Mouse (Mus musculus): ENCODE measurements around the gene Sf3a1.
A peak's percentile ranks its signal among the peaks of the same experiment; 100 is the strongest.
"Not testable (repeated sequence)": the region's sequence is repeated elsewhere in the genome, so short reads cannot be mapped to it uniquely, and the experiment has no call there.

Sf3a1 gene

DNA sequence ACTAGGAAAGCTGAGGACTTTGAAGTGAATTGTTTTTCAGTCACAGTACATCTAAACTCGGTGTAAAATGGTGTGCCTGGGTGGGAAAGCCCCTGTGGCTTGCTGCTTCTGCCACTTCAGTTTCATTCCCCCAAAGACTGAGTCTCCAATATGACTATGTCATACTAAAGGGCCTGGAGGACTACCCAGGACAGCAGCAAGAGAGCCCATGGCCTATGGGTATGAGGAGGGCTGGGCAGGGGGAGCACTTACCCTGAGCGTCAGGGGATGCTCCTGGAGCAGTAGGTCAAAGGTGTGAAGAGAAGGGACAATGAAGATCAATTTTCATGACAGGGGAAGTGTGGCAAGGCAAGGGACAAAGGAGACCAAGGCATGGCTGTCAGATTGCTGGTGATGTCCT lies 21.2 kb upstream of the Sf3a1 start:
- no peak for DNase-seq

DNA sequence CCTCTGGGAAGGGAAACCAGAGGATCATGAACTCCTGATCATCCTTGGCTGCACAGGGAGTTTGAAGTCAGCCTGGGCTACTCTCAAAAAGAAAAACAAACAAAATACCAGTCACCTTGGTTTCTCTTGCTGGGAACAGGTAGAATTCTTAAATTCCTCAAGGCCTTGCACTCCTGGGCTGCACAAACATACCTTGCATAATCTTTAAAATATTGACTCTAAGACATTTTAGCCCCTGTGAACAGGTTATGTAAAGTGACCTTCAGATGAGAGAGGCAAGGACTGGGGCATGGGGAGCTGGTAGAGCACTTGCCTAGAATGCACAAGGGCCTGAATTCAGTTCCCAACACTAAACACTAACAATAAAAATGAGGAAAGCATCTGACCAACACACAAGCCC lies 18.6 kb upstream of the Sf3a1 start:
- no peak for DNase-seq

DNA sequence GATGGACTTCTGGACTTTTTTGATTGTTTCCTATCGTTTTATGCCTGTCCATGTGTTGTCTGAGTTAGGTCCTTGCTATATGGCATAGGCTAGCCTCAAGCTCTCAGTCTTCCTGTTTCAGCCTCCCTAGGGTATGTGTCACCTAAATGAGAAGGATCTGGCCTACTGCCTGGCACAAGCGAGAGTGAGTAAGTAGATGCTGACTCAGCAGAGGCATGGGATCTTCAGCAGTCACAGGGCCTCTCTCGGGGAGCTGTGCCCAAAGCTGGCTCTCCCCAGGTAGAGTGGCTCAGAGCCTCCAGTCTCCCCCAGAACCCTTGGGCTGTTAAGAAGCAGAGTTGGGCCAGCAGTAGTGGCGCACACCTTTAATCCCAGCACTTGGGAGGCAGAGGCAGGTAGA lies 17.8 kb upstream of the Sf3a1 start:
- no peak for DNase-seq

DNA sequence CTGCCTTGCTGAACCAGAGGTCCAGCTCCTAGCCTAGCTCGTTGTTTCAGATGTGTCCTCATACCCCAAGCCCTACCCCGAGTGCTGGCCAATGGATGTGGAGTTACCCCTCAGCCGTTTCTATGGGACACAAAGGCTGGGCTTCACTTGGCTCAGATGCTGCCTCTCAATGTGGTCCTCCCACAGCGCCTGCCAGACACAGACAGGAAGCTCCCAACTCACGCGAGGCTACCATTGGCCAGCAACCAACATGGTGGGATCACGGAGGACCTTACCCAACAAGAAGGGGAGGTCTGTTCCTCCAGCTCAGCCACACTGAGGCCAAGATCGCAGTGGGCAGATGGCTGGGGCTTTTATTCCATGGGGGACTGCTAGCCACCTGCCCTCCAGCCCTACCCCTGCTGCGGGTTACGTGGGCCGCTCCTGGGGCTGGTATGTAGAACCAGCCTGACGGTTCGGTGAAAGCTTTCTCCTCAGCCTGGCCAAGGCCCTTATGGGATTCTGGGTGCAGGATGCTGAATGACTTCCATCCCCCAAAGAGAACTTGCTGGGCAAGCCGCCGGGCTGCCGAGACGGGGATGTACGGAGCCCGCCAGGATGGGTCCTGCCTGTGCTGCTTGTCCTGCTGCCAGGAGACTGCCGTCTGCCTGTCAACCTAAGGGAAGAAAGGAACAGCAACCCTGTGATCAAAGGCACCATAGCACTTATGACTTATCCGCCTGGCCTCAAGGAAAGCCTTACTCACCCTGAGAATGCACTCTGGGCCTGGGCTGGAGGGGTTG lies 16.7 kb upstream of the Sf3a1 start:
- no peak for DNase-seq

- DNase-seq: no peak
Measured at GRCm38 (mm10) chr11:4146381-4146780, 13.8 kb upstream of the Sf3a1 start.

DNA sequence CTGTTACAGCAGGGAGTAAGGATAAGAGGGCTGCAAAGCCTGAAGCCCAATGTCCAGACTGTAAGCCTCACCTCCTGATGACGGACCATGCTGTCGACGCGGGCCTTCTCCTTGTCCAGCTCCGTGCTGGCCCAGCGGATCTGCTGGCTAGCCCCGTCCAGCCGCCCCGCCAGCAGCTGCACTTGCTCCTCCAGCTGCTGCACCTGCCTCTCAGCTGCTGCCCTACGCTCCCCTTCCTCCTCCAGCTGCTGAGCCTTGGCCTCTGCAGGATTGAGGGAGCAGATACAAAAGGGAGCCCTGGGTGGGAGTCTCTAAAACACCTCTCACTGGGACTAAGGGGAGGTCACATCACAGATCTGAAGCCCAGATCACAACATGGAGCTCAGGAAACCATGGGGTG lies 13.1 kb upstream of the Sf3a1 start:
- no peak for DNase-seq

DNA sequence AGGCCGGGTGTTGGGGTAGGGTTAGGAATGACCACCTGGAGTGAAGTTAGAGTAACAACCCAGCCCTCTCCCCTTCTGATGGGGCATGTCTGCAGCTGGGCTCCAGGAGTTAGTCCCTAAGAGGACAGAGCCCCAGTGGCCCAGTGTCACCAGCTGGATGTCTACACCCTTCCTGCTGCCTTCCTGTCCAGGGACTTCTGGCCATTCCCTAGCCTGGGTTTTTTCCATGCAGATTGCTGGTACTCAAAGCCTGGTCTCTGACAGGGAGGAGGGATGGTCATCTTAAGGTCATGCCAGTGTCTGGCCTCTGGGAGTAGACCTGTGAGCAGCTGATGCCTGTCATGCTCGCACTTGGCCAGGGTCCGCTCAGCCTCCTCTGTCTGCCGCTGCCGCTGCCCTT lies 12.0 kb upstream of the Sf3a1 start:
- DNase-seq: no peak

- DNase-seq: no peak
Measured at GRCm38 (mm10) chr11:4148536-4149156, 11.5 kb upstream of the Sf3a1 start.

DNA sequence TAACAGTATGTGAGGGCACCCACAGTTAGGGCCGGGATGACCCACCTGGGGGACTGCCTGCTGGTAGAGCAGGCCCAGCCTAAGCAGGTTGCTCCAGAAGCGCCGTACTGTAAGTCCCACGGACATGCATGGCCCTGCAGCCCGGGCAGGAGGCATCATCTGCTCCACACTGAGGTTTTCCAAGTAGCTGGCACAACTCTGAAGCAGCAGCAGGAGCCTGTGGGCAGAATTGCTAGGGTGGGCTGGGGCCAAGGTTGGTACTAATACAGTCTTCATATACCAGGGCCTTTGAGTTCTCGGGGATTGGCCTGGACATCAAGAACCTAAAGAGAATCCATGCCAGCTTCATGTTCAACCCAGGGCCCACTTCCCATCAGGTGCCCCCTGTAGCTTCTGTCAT lies 10.3 kb upstream of the Sf3a1 start:
- DNase-seq: no peak

GRCm38 (mm10) chr11:4153694-4154093 lies 6.5 kb upstream of the Sf3a1 start:
- no peak for DNase-seq

GRCm38 (mm10) chr11:4155641-4156040 lies 4.5 kb upstream of the Sf3a1 start:
- DNase-seq: no peak

DNA sequence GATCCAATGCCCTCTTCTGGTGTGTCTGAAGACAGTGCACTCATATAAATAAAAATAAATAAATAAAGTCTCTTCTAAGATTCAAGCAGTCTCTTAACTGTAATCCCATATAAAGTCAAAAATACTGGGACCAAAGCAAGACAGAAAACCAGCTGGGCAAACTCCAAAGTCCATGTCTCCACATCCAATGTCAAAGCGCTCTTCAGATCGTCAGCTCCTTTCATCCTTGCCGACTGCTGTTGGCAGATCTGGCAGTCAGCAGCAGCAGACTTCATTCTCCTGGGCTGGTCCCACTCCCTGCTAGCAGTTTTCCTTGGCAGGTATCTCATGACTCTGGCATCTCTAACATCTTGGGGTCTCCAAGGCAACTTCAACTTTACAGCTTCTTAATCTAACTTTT lies 1.5 kb upstream of the Sf3a1 start:
- DNase-seq: no peak

DNA sequence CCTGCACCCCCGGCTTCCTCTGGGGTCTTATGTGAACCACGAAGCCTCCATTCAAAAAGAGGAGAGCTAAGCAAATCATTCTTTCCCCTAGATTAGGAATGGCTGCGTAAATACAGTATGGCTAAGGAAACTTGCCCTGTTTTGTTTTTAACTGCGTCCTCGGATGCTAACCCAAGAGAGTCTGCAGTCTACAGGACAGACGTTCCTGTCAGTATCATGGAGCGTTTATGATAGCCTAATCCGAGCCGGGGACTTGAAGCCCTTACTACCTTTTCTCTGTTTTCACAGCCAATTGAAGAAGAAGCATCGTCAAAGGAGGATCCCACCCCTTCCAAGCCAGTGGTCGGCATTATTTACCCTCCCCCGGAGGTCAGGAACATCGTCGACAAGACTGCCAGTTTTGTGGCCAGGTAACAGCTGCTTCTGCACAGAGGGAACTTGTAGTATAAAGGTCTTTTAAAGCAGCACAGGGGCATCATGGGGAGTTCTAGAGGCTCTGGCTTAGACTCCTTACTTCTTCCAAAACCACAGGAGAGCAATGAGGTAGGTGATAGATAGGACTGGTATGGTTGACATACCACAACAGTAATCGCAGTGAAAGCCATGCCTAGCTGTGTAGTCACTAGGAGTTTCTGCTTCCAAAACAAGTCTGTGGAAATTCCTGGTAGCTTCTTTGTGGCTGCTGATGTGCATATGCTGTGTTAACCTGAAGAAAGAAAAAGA lies 769 bp downstream of the Sf3a1 start:
- no peak for DNase-seq

- no peak for DNase-seq
Measured at GRCm38 (mm10) chr11:4164701-4165100, 4.6 kb downstream of the Sf3a1 start.

- DNase-seq: no peak
Measured at GRCm38 (mm10) chr11:4166467-4167090, 6.4 kb downstream of the Sf3a1 start.

- no peak for DNase-seq
Measured at GRCm38 (mm10) chr11:4174586-4174985, 14.4 kb downstream of the Sf3a1 start.

DNA sequence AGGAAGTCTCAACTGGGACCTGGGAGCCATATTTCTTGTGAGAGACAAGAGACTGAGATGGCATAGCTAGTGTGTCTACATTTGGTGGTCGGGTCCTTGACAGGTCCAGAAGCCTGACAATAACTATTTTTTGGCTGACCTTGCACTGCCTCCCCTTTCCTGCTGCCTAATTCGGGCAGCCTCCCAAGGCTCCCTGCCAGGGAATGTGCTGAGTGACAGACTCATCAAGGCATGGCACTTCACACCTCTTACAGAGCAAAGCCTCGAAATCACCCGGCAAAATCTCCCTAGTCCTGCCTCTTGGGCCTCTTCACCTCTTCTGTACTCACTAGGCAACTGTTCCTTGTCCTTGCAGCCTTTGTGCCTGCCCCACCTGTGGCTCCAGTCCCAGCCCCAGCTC lies 17.6 kb downstream of the Sf3a1 start:
- DNase-seq: no peak

DNA sequence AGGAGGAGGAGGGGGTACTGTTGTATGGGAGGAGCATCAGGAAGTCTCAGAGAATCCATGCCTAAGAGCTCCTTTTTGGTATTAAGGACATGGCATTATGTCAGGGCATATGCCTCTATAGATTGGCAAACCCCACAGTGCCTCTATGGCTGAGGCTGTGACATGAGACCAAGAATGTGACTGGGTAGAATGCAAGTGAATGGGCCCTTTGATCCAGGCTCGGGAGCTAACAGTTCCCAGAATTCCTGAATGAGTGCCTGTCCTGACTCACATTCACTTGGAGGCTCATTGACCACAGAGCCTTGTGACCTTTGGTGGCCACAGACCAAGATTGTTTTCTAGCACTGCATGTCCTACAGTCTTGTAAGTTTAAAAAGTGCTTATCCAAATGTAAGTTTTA lies 21.9 kb downstream of the Sf3a1 start:
- DNase-seq: no peak

- no peak for DNase-seq
Measured at GRCm38 (mm10) chr11:4183511-4183910, 23.4 kb downstream of the Sf3a1 start.

DNA sequence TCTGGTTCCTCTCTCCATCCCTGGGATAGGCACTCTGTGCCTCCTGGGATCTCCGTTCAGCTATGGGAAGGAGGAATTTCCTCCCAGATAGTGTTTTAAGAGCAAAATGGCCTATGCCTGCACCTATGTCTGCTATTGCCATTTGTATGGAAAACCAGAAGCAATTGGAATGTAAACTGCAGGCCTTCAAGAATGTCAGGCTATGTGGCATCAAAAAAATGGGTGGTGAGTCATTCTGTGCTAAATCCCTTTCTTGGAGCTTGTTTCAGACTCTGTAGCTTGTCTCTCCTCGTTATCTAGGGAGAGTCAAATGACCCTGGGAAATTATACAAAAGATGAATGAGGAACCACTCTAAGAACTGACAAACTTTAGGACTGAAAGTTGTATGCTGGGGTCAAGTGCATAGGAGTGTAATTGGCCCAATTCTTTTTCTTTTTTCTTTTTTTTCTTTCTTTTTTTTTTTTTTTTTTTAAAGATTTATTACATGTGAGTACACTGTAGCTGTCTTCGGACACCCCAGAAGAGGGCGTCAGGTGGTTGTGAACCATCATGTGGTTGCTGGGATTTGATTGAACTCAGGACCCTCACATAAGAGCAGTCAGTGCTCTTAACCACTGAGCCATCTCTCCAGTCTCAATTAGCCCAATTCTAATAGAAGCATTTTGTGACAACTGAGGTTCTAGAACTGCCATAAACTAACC lies 24.3 kb downstream of the Sf3a1 start:
- no peak for DNase-seq

DNA sequence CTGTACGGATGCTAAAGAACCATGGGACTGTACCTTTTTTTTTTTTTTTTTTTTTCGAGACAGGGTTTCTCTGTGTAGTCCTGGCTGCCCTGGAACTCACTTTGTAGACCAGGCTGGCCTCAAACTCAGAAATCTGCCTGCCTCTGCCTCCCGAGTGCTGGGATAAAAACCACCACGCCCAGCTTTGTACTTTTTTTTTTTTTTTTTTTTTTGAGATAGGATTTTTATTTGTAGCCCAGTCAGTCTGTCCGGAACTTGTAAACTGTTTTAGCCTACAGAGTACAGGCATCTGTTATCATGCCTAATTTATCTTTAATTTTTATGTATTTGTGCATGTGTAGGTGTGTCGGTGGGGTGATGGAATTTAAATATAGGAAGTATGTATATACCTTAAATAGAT lies 25.3 kb downstream of the Sf3a1 start:
- not testable (repeated sequence) for DNase-seq

DNA sequence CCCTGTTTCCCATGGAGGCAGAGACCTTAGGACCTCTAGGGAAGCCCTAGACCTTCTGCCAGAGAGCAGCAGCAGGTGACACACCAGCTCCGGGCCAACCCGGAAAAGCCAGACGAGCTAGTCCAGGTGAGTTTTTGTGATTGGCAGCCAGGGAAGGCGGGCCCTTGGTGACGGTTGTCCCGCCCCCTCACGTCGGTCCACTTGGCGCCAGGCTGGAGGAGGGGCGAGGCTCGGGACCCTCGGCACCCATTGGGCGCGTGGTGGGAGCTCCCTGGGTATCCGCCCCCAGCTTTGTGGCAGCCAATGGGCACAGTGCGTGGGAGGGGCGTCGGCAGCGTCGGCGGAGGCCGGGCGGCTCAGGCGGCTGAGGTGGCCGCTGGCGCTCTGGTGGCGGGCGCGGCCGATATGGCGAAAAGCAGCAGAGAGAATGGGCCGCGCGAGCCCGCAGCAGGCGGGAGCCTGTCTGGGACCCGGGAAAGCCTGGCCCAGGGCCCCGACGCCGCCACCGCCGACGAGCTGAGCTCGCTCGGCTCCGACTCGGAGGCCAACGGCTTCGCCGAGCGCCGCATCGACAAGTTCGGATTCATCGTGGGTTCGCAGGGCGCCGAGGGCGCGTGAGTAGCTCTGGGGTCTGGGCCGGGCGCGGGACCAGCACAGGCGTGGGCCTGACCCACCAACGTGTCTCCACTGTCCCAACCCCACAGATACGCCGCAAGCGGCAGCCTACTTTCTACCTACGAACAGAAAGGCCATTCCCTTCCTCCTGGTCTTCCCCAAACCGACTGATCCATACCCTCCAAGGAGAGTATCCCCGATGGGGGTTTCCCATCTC lies 26.6 kb downstream of the Sf3a1 start, which contains the start of gene Tbc1d10a:
Gene Tbc1d10a, plus strand, starts transcription at position 304 of the 832 bp plus-strand sequence.
- DNase-seq: peak; percentile 99

Measured in cerebellum, adult 11 months (tissue).